ENCODE assay signal across 25 mouse cellular contexts in the genomic region with DNA sequence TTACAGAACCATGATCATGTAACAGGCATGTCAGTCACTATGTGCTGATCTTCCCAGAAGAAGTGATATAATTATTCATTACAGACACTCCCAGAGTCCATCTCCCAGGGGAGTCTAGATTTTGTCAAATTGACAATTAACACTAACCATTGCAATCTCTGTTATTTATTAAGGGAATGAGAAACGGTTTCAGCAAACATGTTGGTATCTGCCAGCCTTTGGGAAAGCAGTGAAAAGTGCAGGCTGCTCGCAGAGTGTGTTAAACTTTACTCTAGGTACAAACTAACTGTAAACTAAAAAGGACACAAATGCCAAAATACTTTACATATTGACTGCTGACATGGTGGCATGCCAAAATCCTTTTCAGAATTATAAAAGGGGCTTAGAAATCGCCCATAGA.
"Had no signal": no experiment of that assay in that cellular context is flagged by ENCODE, and none has a peak within 500 bp of the region (broad histone marks: within the 10 kb centered on the region; RNA-seq: fewer than 3 reads in every experiment).

No protein-coding gene starts in this region.

- H3K27ac ChIP-seq: gastrocnemius, adult 2 months; heart, embryonic 10.5 days; hindbrain, embryonic 10.5 days; hindbrain, embryonic 12.5 days; hindbrain, embryonic 14.5 days; intestine, embryonic 15.5 days; layer of hippocampus, adult 2 months; left cerebral cortex, adult 2 months; limb, embryonic 10.5 days; limb, embryonic 12.5 days; liver, embryonic 13.5 days; liver, embryonic 15.5 days had no signal

- H3K4me2 ChIP-seq: heart, embryonic 12.5 days; hindbrain, embryonic 12.5 days; hindbrain, embryonic 14.5 days; intestine, embryonic 15.5 days; limb, embryonic 12.5 days; liver, embryonic 13.5 days; liver, embryonic 15.5 days had no signal

- H3K27me3 ChIP-seq: heart, embryonic 12.5 days; hindbrain, embryonic 12.5 days; intestine, embryonic 15.5 days; limb, embryonic 12.5 days; liver, embryonic 13.5 days; liver, embryonic 15.5 days had no signal

- H3K9ac ChIP-seq: heart, embryonic 12.5 days; hindbrain, embryonic 12.5 days; hindbrain, embryonic 14.5 days; intestine, embryonic 15.5 days; limb, embryonic 12.5 days; liver, embryonic 13.5 days; liver, embryonic 15.5 days; liver, postnatal 0 days had no signal

- DNase-seq: gastrocnemius, adult 2 months; gastrocnemius, postnatal 10 days; gastrocnemius, postnatal 25 days; heart, adult 18-20 months; heart, postnatal 10 days; heart, postnatal 4 days; kidney, postnatal 10 days; liver; liver, embryonic 13.5 days; liver, postnatal 0 days had no signal

- ATAC-seq: forebrain, embryonic 16.5 days; hindbrain, embryonic 16.5 days; inflammation-experienced regulatory T-cells, adult 6 months; intestine, embryonic 15.5 days; intestine, postnatal 0 days; liver, postnatal 0 days had no signal

- H3K36me3 ChIP-seq: heart, embryonic 10.5 days; heart, embryonic 12.5 days; hindbrain, embryonic 10.5 days; hindbrain, embryonic 12.5 days; intestine, embryonic 15.5 days; limb, embryonic 10.5 days; limb, embryonic 12.5 days; liver, embryonic 13.5 days; liver, embryonic 15.5 days had no signal

- H3K9me3 ChIP-seq: heart, embryonic 10.5 days; heart, embryonic 12.5 days; hindbrain, embryonic 10.5 days; hindbrain, embryonic 12.5 days; intestine, embryonic 15.5 days; limb, embryonic 10.5 days; limb, embryonic 12.5 days; liver, embryonic 13.5 days; liver, embryonic 15.5 days had no signal

- H3K4me1 ChIP-seq: heart, embryonic 10.5 days; heart, embryonic 12.5 days; hindbrain, embryonic 10.5 days; hindbrain, embryonic 12.5 days; intestine, embryonic 15.5 days; limb, embryonic 10.5 days; limb, embryonic 12.5 days; liver, embryonic 13.5 days; liver, embryonic 15.5 days had no signal

- H3K4me3 ChIP-seq: gastrocnemius, adult 2 months; heart, embryonic 10.5 days; heart, embryonic 12.5 days; hindbrain, embryonic 10.5 days; hindbrain, embryonic 12.5 days; intestine, embryonic 15.5 days; layer of hippocampus, adult 2 months; left cerebral cortex, adult 2 months; limb, embryonic 10.5 days; limb, embryonic 12.5 days; liver, embryonic 13.5 days; liver, embryonic 15.5 days had no signal
